Mouse (Mus musculus): ENCODE measurements around the gene Coro2b. TPM values are rescaled to one million over a fixed set of nuclear protein-coding genes. Genes with fewer than 3 reads are reported as not detected.
A peak's percentile ranks its signal among the peaks of the same experiment; 100 is the strongest.

Coro2b gene
- polyA plus RNA-seq, 1 experiment from 2014 or later = 29.0 TPM

GRCm38 (mm10) chr9:62534691-62535090 lies 2.2 kb downstream of the Coro2b start:
- peak overlapping the region; percentile 84 for H3K4me2 ChIP-seq (ENCODE audit: low read length)
- ATAC-seq = no peak
- no peaks in the 10 kb centered on the region for H3K27me3 ChIP-seq (replicated peaks; ENCODE audit: control insufficient read depth, insufficient read depth, low read length)
- H3K9me3 ChIP-seq (replicated peaks; ENCODE audit: control insufficient read depth, low read length) = no peaks in the 10 kb centered on the region
- no peaks in the 10 kb centered on the region for H3K36me3 ChIP-seq (ENCODE audit: control insufficient read depth, insufficient read depth, low read length)
- H3K27ac ChIP-seq (ENCODE audit: low read depth, low read length) = no peak overlapping the region
- peak overlapping the region; percentile 75 for H3K4me3 ChIP-seq (ENCODE audit: low read depth, low read length)
- no peak for DNase-seq (ENCODE audit: low spot score)
- peak overlapping the region; percentile 37; the same call in 1 of the 2 replicates for H3K9ac ChIP-seq (ENCODE audit: low read length)
- peaks cover 75% of the 10 kb centered on the region for H3K4me1 ChIP-seq (ENCODE audit: control insufficient read depth, insufficient read depth, low read length)
- WGBS = 79% methylated on average over 7 of the region's 7 CpGs

- H3K9me3 ChIP-seq (replicated peaks; ENCODE audit: control insufficient read depth, low read length) = no peaks in the 10 kb centered on the region
- H3K36me3 ChIP-seq (ENCODE audit: control insufficient read depth, insufficient read depth, low read length) = no peaks in the 10 kb centered on the region
- no peak overlapping the region for H3K4me2 ChIP-seq (ENCODE audit: low read length)
- WGBS = 89% methylated on average over 2 of the region's 2 CpGs
- no peak overlapping the region for H3K4me3 ChIP-seq (ENCODE audit: low read depth, low read length)
- ATAC-seq = no peak
- DNase-seq (ENCODE audit: low spot score) = no peak
- peaks cover 73% of the 10 kb centered on the region for H3K4me1 ChIP-seq (ENCODE audit: control insufficient read depth, insufficient read depth, low read length)
- H3K27ac ChIP-seq (ENCODE audit: low read depth, low read length) = no peak overlapping the region
- H3K9ac ChIP-seq (ENCODE audit: low read length) = no peak overlapping the region
- no peaks in the 10 kb centered on the region for H3K27me3 ChIP-seq (replicated peaks; ENCODE audit: control insufficient read depth, insufficient read depth, low read length)
These were observed 2.7 kb downstream of the Coro2b start for GRCm38 (mm10) chr9:62534158-62534557.

- H3K9me3 ChIP-seq (replicated peaks; ENCODE audit: control insufficient read depth, low read length) = no peaks in the 10 kb centered on the region
- H3K27ac ChIP-seq (ENCODE audit: low read depth, low read length) = peak overlapping the region; percentile 99
- H3K4me3 ChIP-seq (ENCODE audit: low read depth, low read length) = no peak overlapping the region
- H3K4me1 ChIP-seq (ENCODE audit: control insufficient read depth, insufficient read depth, low read length) = peaks cover 77% of the 10 kb centered on the region
- ATAC-seq (no peak), DNase-seq (ENCODE audit: low spot score) (no peak)
- WGBS = 41% methylated on average over 11 of the region's 11 CpGs
- peak overlapping the region; percentile 59 for H3K9ac ChIP-seq (ENCODE audit: low read length)
- no peaks in the 10 kb centered on the region for H3K36me3 ChIP-seq (ENCODE audit: control insufficient read depth, insufficient read depth, low read length)
- H3K27me3 ChIP-seq (replicated peaks; ENCODE audit: control insufficient read depth, insufficient read depth, low read length) = no peaks in the 10 kb centered on the region
- peak overlapping the region; percentile 40; the same call in 1 of the 2 replicates for H3K4me2 ChIP-seq (ENCODE audit: low read length)
These were observed 4.0 kb downstream of the Coro2b start for GRCm38 (mm10) chr9:62532876-62533275.

- Histone ChIP-seq H3K4me3 (ENCODE audit: low read depth, low read length) (no peak overlapping the region), H3K9ac (ENCODE audit: low read length) (peak overlapping the region; percentile 59), H3K27ac (ENCODE audit: low read depth, low read length) (peak overlapping the region; percentile 99), H3K36me3 (ENCODE audit: control insufficient read depth, insufficient read depth, low read length) (no peaks in the 10 kb centered on the region), H3K4me1 (ENCODE audit: control insufficient read depth, insufficient read depth, low read length) (peaks cover 78% of the 10 kb centered on the region), H3K9me3 (replicated peaks; ENCODE audit: control insufficient read depth, low read length) (no peaks in the 10 kb centered on the region), H3K4me2 (ENCODE audit: low read length) (peak overlapping the region; percentile 40), H3K27me3 (replicated peaks; ENCODE audit: control insufficient read depth, insufficient read depth, low read length) (no peaks in the 10 kb centered on the region)
- peak; percentile 82 for ATAC-seq
- WGBS = 7% methylated on average over 12 of the region's 12 CpGs
- DNase-seq (ENCODE audit: low spot score) = peak; percentile 95
These were observed 5.2 kb downstream of the Coro2b start for GRCm38 (mm10) chr9:62531459-62532275.

GRCm38 (mm10) chr9:62528527-62528926 lies 8.3 kb downstream of the Coro2b start:
- H3K4me3 ChIP-seq (ENCODE audit: low read depth, low read length) = no peak overlapping the region
- H3K4me1 ChIP-seq (ENCODE audit: control insufficient read depth, insufficient read depth, low read length) = peaks cover 72% of the 10 kb centered on the region
- H3K4me2 ChIP-seq (ENCODE audit: low read length) = no peak overlapping the region
- H3K9me3 ChIP-seq (replicated peaks; ENCODE audit: control insufficient read depth, low read length) = no peaks in the 10 kb centered on the region
- H3K9ac ChIP-seq (ENCODE audit: low read length) = no peak overlapping the region
- 88% methylated on average over 11 of the region's 11 CpGs for WGBS
- H3K36me3 ChIP-seq (ENCODE audit: control insufficient read depth, insufficient read depth, low read length) = no peaks in the 10 kb centered on the region
- peak overlapping the region; percentile 33; the same call in 1 of the 2 replicates for H3K27ac ChIP-seq (ENCODE audit: low read depth, low read length)
- DNase-seq (ENCODE audit: low spot score) (no peak), ATAC-seq (no peak)
- no peaks in the 10 kb centered on the region for H3K27me3 ChIP-seq (replicated peaks; ENCODE audit: control insufficient read depth, insufficient read depth, low read length)

GRCm38 (mm10) chr9:62526858-62527257 lies 10.0 kb downstream of the Coro2b start:
- Histone ChIP-seq H3K27ac (ENCODE audit: low read depth, low read length) (peak overlapping the region; percentile 61), H3K4me3 (ENCODE audit: low read depth, low read length) (no peak overlapping the region), H3K4me2 (ENCODE audit: low read length) (no peak overlapping the region), H3K4me1 (ENCODE audit: control insufficient read depth, insufficient read depth, low read length) (peaks cover 71% of the 10 kb centered on the region), H3K9me3 (replicated peaks; ENCODE audit: control insufficient read depth, low read length) (no peaks in the 10 kb centered on the region), H3K9ac (ENCODE audit: low read length) (no peak overlapping the region), H3K36me3 (ENCODE audit: control insufficient read depth, insufficient read depth, low read length) (no peaks in the 10 kb centered on the region), H3K27me3 (replicated peaks; ENCODE audit: control insufficient read depth, insufficient read depth, low read length) (no peaks in the 10 kb centered on the region)
- WGBS = 79% methylated on average over 8 of the region's 8 CpGs
- DNase-seq (ENCODE audit: low spot score) (no peak), ATAC-seq (no peak)

- DNase-seq (ENCODE audit: low spot score) (peak; percentile 87), ATAC-seq (peak; percentile 78)
- H3K27ac ChIP-seq (ENCODE audit: low read depth, low read length) = peak overlapping the region; percentile 61
- no peak overlapping the region for H3K4me3 ChIP-seq (ENCODE audit: low read depth, low read length)
- H3K9me3 ChIP-seq (replicated peaks; ENCODE audit: control insufficient read depth, low read length) = no peaks in the 10 kb centered on the region
- H3K27me3 ChIP-seq (replicated peaks; ENCODE audit: control insufficient read depth, insufficient read depth, low read length) = no peaks in the 10 kb centered on the region
- 0 out of 2 replicates have a peak overlapping the region, but pooled peaks have one; percentile 25 for H3K9ac ChIP-seq (ENCODE audit: low read length)
- H3K4me2 ChIP-seq (ENCODE audit: low read length) = no peak overlapping the region
- peaks cover 70% of the 10 kb centered on the region for H3K4me1 ChIP-seq (ENCODE audit: control insufficient read depth, insufficient read depth, low read length)
- no peaks in the 10 kb centered on the region for H3K36me3 ChIP-seq (ENCODE audit: control insufficient read depth, insufficient read depth, low read length)
- WGBS = 2% methylated on average over 3 of the region's 3 CpGs
These were observed 10.4 kb downstream of the Coro2b start for GRCm38 (mm10) chr9:62526451-62526850.

GRCm38 (mm10) chr9:62524761-62525308 lies 12.0 kb downstream of the Coro2b start:
- Histone ChIP-seq H3K27me3 (replicated peaks; ENCODE audit: control insufficient read depth, insufficient read depth, low read length) (no peaks in the 10 kb centered on the region), H3K27ac (ENCODE audit: low read depth, low read length) (0 out of 2 replicates have a peak overlapping the region, but pooled peaks have one; percentile 14), H3K9ac (ENCODE audit: low read length) (peak overlapping the region; percentile 32; the same call in 1 of the 2 replicates), H3K9me3 (replicated peaks; ENCODE audit: control insufficient read depth, low read length) (no peaks in the 10 kb centered on the region), H3K4me3 (ENCODE audit: low read depth, low read length) (no peak overlapping the region), H3K4me1 (ENCODE audit: control insufficient read depth, insufficient read depth, low read length) (peaks cover 70% of the 10 kb centered on the region), H3K36me3 (ENCODE audit: control insufficient read depth, insufficient read depth, low read length) (no peaks in the 10 kb centered on the region), H3K4me2 (ENCODE audit: low read length) (no peak overlapping the region)
- WGBS = 56% methylated on average over 4 of the region's 4 CpGs
- ATAC-seq (no peak), DNase-seq (ENCODE audit: low spot score) (no peak)
